Comparison of ENCODE assay signal across 10 mouse cellular contexts in genomic region chr7:110638305-110639110, GRCm38 (mm10). TPM values are rescaled to one million over a fixed set of nuclear protein-coding genes. Genes with fewer than 3 reads are reported as not detected.
DNase-seq lines count a peak whose midpoint lies in the region; ATAC-seq lines count a peak whose summit lies in the region.
"Had no signal": no experiment of that assay in that cellular context is flagged by ENCODE, and none has a peak within 500 bp of the region (broad histone marks: within the 10 kb centered on the region; RNA-seq: fewer than 3 reads in every experiment).

No protein-coding gene starts in this region.

- no peaks in the 10 kb centered on the region for H3K36me3 ChIP-seq in forebrain, embryonic 14.5 days (ENCODE audit: control insufficient read depth, insufficient read depth, low read length)
- H3K36me3 ChIP-seq in forebrain, embryonic 12.5 days (replicated peaks), result no peaks in the 10 kb centered on the region
- H3K36me3 ChIP-seq in hindbrain, embryonic 11.5 days (ENCODE audit: control insufficient read depth, insufficient read depth, low read length), result no peaks in the 10 kb centered on the region
- H3K36me3 ChIP-seq in midbrain, embryonic 12.5 days, result no peaks in the 10 kb centered on the region

- H3K4me2 ChIP-seq in forebrain, embryonic 14.5 days (ENCODE audit: low read length), result no peak overlapping the region
- H3K4me2 ChIP-seq in forebrain, embryonic 12.5 days, result no peak overlapping the region
- no peak overlapping the region for H3K4me2 ChIP-seq in hindbrain, embryonic 11.5 days (replicated peaks; ENCODE audit: low read depth, low read length)
- 0 out of 2 replicates have a peak overlapping the region, but pooled peaks have one; percentile 10 for H3K4me2 ChIP-seq in midbrain, embryonic 12.5 days (replicated peaks)

- H3K9me3 ChIP-seq in forebrain, embryonic 14.5 days (replicated peaks; ENCODE audit: control insufficient read depth, low read length), result no peaks in the 10 kb centered on the region
- H3K9me3 ChIP-seq in forebrain, embryonic 12.5 days, result no peaks in the 10 kb centered on the region
- H3K9me3 ChIP-seq in hindbrain, embryonic 11.5 days (ENCODE audit: control insufficient read depth, low read length), result no peaks in the 10 kb centered on the region
- no peaks in the 10 kb centered on the region for H3K9me3 ChIP-seq in midbrain, embryonic 12.5 days

- H3K4me1 ChIP-seq in forebrain, embryonic 14.5 days (ENCODE audit: control insufficient read depth, insufficient read depth, low read length), result peaks cover 4% of the 10 kb centered on the region; the same call in 1 of the 2 replicates
- H3K4me1 ChIP-seq in forebrain, embryonic 12.5 days, result peaks cover 9% of the 10 kb centered on the region
- H3K4me1 ChIP-seq in hindbrain, embryonic 11.5 days (replicated peaks; ENCODE audit: control insufficient read depth, insufficient read depth, low read length), result no peaks in the 10 kb centered on the region
- H3K4me1 ChIP-seq in midbrain, embryonic 12.5 days, result peaks cover 8% of the 10 kb centered on the region; the same call in 1 of the 2 replicates

- DNase-seq in forebrain, embryonic 14.5 days (ENCODE audit: low spot score), result no peak
- DNase-seq in brain, adult 2 months (ENCODE audit: low read depth, low spot score), result peak; percentile 48
- peak; percentile 21 for DNase-seq in hindbrain, embryonic 11.5 days (ENCODE audit: low spot score)
- no peak for DNase-seq in right cerebral cortex, postnatal 25 days
- DNase-seq in left cerebral cortex, adult 11 months (ENCODE audit: low spot score), result no peak
- no peak for DNase-seq in thymus, postnatal 0 days (ENCODE audit: low spot score)
- DNase-seq: adrenal gland, adult 8-10 months; thymus, postnatal 36 days had no signal

- no peaks in the 10 kb centered on the region for H3K27me3 ChIP-seq in forebrain, embryonic 14.5 days (replicated peaks; ENCODE audit: control insufficient read depth, insufficient read depth, low read length)
- peaks cover 4% of the 10 kb centered on the region; the same call in 1 of the 2 replicates for H3K27me3 ChIP-seq in forebrain, embryonic 12.5 days
- H3K27me3 ChIP-seq in hindbrain, embryonic 11.5 days (ENCODE audit: control insufficient read depth, insufficient read depth, low read length), result no peaks in the 10 kb centered on the region
- H3K27me3 ChIP-seq in midbrain, embryonic 12.5 days, result no peaks in the 10 kb centered on the region

- no peak overlapping the region for H3K27ac ChIP-seq in forebrain, embryonic 14.5 days (ENCODE audit: low read depth, low read length)
- no peak overlapping the region for H3K27ac ChIP-seq in forebrain, embryonic 12.5 days
- no peak overlapping the region for H3K27ac ChIP-seq in hindbrain, embryonic 11.5 days (ENCODE audit: low read depth, low read length)
- H3K27ac ChIP-seq in midbrain, embryonic 12.5 days (replicated peaks), result no peak overlapping the region

- H3K9ac ChIP-seq in forebrain, embryonic 14.5 days (ENCODE audit: low read length), result no peak overlapping the region
- no peak overlapping the region for H3K9ac ChIP-seq in forebrain, embryonic 12.5 days
- H3K9ac ChIP-seq in hindbrain, embryonic 11.5 days (ENCODE audit: low read depth, low read length), result no peak overlapping the region
- H3K9ac ChIP-seq in midbrain, embryonic 12.5 days (replicated peaks), result no peak overlapping the region

- H3K4me3 ChIP-seq in forebrain, embryonic 14.5 days (ENCODE audit: low read depth, low read length), result no peak overlapping the region
- no peak overlapping the region for H3K4me3 ChIP-seq in forebrain, embryonic 12.5 days (replicated peaks)
- H3K4me3 ChIP-seq in hindbrain, embryonic 11.5 days (ENCODE audit: low read depth, low read length), result no peak overlapping the region
- H3K4me3 ChIP-seq in midbrain, embryonic 12.5 days, result no peak overlapping the region

- ATAC-seq in forebrain, embryonic 14.5 days, result peak; percentile 29; the same call in 1 of the 2 replicates
- ATAC-seq in forebrain, embryonic 12.5 days (ENCODE audit: low FRiP score), result no peak
- ATAC-seq in hindbrain, embryonic 11.5 days (ENCODE audit: low FRiP score), result peak; percentile 59
- ATAC-seq in midbrain, embryonic 12.5 days (ENCODE audit: low FRiP score, low read depth), result peak; percentile 63; the same call in 1 of the 2 replicates

- 38% methylated on average over 17 of the region's 17 CpGs for WGBS in forebrain, embryonic 14.5 days
- WGBS in forebrain, embryonic 12.5 days, result 30% methylated on average over 17 of the region's 17 CpGs
- 43% methylated on average over 17 of the region's 17 CpGs for WGBS in hindbrain, embryonic 11.5 days
- WGBS in midbrain, embryonic 12.5 days, result 35% methylated on average over 17 of the region's 17 CpGs

RNA-seq across cellular contexts. Expression of gene Adm, which starts 11.0 kb away (rescaled TPM):
- polyA plus RNA-seq in forebrain, embryonic 14.5 days (2014; fragmentation: Nextera tagmentation; extraction: Ambion mirVana), result 1.6 and 1.8 TPM in 2 replicates
- 3.0 and 3.1 TPM in 2 replicates for polyA plus RNA-seq in forebrain, embryonic 12.5 days (2016; fragmentation: Nextera tagmentation; extraction: Ambion mirVana)
- polyA plus RNA-seq in hindbrain, embryonic 11.5 days (2014; fragmentation: Nextera tagmentation; extraction: Ambion mirVana), result 4.1 and 5.0 TPM in 2 replicates
- polyA plus RNA-seq in midbrain, embryonic 12.5 days (2016; fragmentation: Nextera tagmentation; extraction: Ambion mirVana), result 3.5 and 3.9 TPM in 2 replicates
- 19.3 and 25.1 TPM in 2 replicates for polyA plus RNA-seq in thymus, postnatal 0 days (2015; fragmentation: Nextera tagmentation; extraction: Ambion mirVana)

RNA-seq across cellular contexts. Expression of gene Sbf2, which starts 23.8 kb away (rescaled TPM):
- 44.0 and 60.8 TPM in 2 replicates for polyA plus RNA-seq in forebrain, embryonic 14.5 days (2014; fragmentation: Nextera tagmentation; extraction: Ambion mirVana)
- polyA plus RNA-seq in forebrain, embryonic 12.5 days (2016; fragmentation: Nextera tagmentation; extraction: Ambion mirVana), result 62.2 and 63.3 TPM in 2 replicates
- polyA plus RNA-seq in hindbrain, embryonic 11.5 days (2014; fragmentation: Nextera tagmentation; extraction: Ambion mirVana), result 39.1 and 48.9 TPM in 2 replicates
- polyA plus RNA-seq in midbrain, embryonic 12.5 days (2016; fragmentation: Nextera tagmentation; extraction: Ambion mirVana), result 55.8 and 57.7 TPM in 2 replicates
- 6.1 and 7.0 TPM in 2 replicates for polyA plus RNA-seq in thymus, postnatal 0 days (2015; fragmentation: Nextera tagmentation; extraction: Ambion mirVana)

Comparison
In these comparisons a context has a peak if more than half of its experiments do, and no peak if none do; other contexts are left out.
1. DNase-seq: peak in brain, adult 2 months (single experiment) and hindbrain, embryonic 11.5 days (single experiment); none in forebrain, embryonic 14.5 days (single experiment), right cerebral cortex, postnatal 25 days (single experiment), left cerebral cortex, adult 11 months (single experiment) and thymus, postnatal 0 days (single experiment).